Mouse (Mus musculus) macrophage (primary cell): ENCODE measurements at regions not wholly inside any gene's neighbourhood (a gene's known extent, or its start where the extent isn't known, plus 50 kb on each side); places are given as distances from the start of the nearest gene placed in this dataset.

Source experiments
- H3K27ac ChIP-seq: fragments of 350-480 bp; formaldehyde crosslinking; 2 replicates; pipeline ENCODE4 v1.9.0; 2021
- H3K36me3 ChIP-seq: fragments of 350-480 bp; formaldehyde crosslinking; 2 replicates; pipeline ENCODE4 v1.9.0; 2021; ENCODE audit errors: inconsistent target
- H3K4me3 ChIP-seq: fragments of 350-480 bp; formaldehyde crosslinking; 2 replicates; pipeline ENCODE4 v1.9.0; 2021; ENCODE audit errors: inconsistent target
- H3K79me2 ChIP-seq: fragments of 350-480 bp; formaldehyde crosslinking; 2 replicates; pipeline ENCODE4 v1.9.0; 2021; ENCODE audit errors: inconsistent target
- WGBS: methylation state at CpG from one replicate; pipeline ENCODE4 v1.1.7; 2026; ENCODE audit warnings: inconsistent platforms; ENCODE audit not compliant: missing documents; 5-methylcytosine and 5-hydroxymethylcytosine counted together

DNA sequence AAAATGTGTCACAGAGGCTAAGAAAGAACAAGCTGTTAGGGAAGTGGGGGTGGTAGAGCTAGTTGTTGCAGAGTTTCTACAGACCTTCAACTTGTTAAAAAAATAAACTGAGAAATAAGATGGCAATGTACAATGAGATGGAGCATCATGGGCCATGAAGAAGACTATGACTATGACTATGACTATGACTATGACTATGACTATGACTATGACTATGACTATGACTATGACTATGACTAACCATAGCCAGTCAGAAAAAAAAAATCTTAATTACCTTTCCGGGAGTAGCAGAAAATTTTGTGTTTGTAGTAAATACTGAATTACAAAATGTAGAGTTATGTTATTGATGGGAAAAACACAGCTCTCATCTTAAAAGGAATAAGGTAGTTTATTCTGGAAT, 203.2 kb downstream of the Calcrl start:
- Histone ChIP-seq H3K79me2 (no peaks in the 10 kb centered on the region), H3K36me3 (no peaks in the 10 kb centered on the region), H3K4me3 (no peak overlapping the region), H3K27ac (no peak overlapping the region)
- WGBS, result 90% methylated on average over 1 of the region's 1 CpGs

DNA sequence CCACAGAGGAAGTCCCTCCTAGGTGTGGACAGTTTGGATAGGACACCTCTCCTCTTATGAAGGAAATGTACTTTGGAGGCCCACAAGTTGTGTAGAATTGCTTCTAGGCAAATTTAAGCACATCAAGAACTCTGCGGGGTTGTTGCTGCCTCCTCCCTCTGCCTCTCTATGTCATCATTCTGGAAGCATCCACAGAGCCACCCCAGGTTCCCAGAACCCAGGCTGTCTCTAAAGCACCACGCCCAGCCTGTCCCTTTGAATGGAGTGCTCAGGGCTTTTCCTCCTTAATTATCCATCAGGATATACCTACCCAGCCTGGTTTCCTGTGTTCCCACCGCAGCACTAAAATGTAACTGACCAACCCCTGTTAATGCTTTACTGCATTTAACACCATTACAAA, 195.4 kb downstream of the Calcrl start:
- Histone ChIP-seq H3K79me2 (no peaks in the 10 kb centered on the region), H3K36me3 (no peaks in the 10 kb centered on the region), H3K27ac (no peak overlapping the region), H3K4me3 (no peak overlapping the region)
- WGBS, result 60% methylated on average over 3 of the region's 3 CpGs

DNA sequence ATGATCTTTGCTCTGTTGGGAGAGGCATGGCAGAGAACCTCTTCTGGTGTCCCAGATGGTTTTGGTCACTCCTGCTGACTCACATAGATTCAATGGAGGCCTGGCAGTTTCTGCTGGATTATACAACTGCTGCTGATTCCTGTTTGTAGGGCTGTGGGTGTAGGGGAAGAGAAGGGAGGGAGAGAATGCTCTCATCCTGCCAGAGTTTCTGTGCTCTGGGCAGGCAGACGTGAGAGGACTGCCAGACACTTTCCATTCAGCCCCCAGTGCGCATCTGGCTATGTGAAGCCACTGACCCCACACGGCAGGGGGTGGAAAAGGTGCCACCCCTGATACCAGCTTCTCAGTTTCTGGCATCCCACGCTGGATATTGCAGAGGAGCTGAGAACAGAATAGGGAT, 189.6 kb downstream of the Calcrl start:
- no peaks in the 10 kb centered on the region for H3K36me3 ChIP-seq
- no peak overlapping the region for H3K4me3 ChIP-seq
- H3K79me2 ChIP-seq, result no peaks in the 10 kb centered on the region
- WGBS, result 91% methylated on average over 4 of the region's 4 CpGs
- H3K27ac ChIP-seq, result no peak overlapping the region

DNA sequence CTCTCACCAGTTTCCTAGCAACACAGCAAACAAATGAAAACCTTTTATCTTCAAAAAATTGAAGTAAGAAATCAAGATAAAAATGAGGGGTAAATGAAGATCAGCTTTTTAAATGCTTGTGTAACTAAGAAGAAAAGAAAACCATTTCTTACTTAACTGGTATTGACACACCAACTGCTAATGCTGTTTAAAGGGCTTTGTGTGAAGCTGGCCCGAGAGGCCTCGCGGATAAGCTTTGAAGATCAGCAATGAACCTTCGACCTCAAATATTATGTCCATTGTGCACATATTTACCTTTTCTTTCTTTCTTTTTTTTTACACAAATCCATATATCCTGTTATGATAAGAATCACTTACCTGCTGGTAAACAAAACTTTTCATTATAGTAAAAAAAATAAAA, 184.0 kb downstream of the Calcrl start:
- H3K79me2 ChIP-seq, result no peaks in the 10 kb centered on the region
- H3K27ac ChIP-seq, result no peak overlapping the region
- H3K4me3 ChIP-seq, result no peak overlapping the region
- H3K36me3 ChIP-seq, result no peaks in the 10 kb centered on the region
- WGBS, result 90% methylated on average over 4 of the region's 4 CpGs

DNA sequence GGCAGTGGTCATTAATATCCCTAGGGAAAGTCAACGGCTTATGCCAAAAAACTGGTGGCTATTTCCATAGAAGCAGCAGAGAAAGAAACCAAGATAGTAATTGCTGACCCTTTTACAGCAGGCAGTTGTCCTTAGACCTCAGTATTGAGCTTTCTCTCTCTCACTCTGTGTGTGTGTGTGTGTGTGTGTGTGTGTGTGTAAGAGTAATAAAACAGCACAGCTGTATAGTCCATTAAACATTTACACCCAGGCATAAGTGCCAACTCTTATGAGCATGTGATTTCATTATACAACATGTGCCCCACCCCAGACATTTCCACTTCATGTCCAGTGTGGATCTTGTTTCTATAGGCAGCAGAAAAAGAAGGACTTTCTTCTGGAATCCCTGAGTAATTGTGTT, 183.2 kb downstream of the Calcrl start:
- H3K4me3 ChIP-seq, result no peak overlapping the region
- H3K27ac ChIP-seq, result no peak overlapping the region
- WGBS, result 100% methylated on average over 1 of the region's 1 CpGs
- no peaks in the 10 kb centered on the region for H3K36me3 ChIP-seq
- H3K79me2 ChIP-seq, result no peaks in the 10 kb centered on the region

DNA sequence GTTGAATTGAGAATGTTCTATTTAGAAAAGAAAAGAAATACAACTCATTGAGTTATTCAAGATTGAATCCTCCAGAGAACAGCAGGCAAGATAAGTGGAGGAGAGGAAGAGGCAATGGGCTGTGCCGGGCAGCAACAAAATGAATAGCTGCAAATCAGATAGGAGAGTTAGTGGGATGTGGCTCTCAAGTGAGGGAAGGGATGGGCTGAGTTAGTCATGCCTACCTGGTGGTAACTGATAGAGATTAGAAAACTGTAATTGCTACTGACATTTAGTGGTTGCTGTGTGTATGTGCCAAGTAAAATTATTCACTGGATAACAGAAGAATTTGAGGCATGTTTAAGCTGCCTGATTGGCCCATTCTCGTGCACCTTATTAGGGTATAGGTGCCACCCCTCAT, 179.3 kb downstream of the Calcrl start:
- Histone ChIP-seq H3K4me3 (no peak overlapping the region), H3K79me2 (no peaks in the 10 kb centered on the region), H3K36me3 (no peaks in the 10 kb centered on the region), H3K27ac (no peak overlapping the region)
- 92% methylated on average over 2 of the region's 2 CpGs for WGBS

DNA sequence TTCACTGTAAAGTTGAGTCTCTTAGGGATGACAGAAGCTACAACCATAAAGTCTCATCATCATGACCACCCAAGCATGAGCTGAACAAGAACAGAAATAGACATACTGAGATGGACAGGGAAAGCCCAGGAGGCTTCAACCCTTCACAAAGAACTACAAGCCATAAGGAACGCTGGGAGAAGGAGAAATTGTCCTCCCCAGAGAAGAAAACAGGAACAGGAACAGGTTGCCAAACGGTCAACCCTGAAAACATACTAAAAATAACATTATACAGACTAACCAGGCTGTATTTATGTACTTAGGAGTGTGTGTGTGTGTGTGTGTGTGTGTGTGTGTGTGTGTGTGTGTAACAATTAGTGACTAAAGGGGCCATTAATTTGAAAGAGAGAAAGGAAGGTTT, 178.6 kb downstream of the Calcrl start:
- no peak overlapping the region for H3K27ac ChIP-seq
- H3K4me3 ChIP-seq, result no peak overlapping the region
- 4% methylated on average over 2 of the region's 2 CpGs for WGBS
- no peaks in the 10 kb centered on the region for H3K79me2 ChIP-seq
- no peaks in the 10 kb centered on the region for H3K36me3 ChIP-seq

DNA sequence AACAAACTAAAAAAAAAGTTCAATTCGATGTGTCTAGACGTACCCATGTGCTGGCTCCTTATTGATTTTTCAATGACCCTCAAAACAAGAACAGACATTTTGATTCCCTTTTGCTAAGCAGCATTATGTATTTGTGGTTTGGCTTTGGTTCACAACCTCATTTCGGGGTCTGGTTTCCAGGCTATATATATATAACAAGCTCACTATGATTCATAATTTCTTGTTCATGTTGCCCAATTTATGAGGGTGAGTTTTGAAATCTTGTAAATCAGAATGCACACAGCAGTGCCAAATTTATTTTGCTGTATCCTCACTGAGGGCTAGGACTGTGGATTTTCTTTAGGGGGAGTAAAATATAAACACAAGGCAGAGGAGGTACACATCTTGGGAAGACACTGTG, 177.0 kb downstream of the Calcrl start:
- Histone ChIP-seq H3K27ac (peak overlapping the region; percentile 33), H3K36me3 (no peaks in the 10 kb centered on the region), H3K4me3 (no peak overlapping the region), H3K79me2 (no peaks in the 10 kb centered on the region)
- 34% methylated on average over 3 of the region's 3 CpGs for WGBS

DNA sequence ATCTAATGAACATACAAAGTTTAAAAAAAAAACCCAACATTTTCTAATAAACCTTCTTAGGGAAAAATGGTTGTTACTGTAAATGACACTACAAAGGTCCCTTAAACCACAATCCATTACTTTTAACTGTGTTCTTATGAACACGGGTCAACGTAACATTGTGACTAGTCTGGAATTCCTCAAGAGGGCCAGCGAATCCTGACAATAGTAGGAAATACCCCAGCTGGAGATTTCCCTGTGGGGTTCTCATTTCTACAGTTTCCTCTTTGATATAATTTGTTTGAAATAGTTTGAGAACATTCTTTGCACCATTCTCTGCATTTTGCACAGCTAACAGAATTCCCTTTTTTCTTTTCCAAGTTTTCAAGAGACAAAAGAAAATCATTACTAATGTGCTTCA, 175.3 kb downstream of the Calcrl start:
- 91% methylated on average over 3 of the region's 3 CpGs for WGBS
- H3K4me3 ChIP-seq, result no peak overlapping the region

DNA sequence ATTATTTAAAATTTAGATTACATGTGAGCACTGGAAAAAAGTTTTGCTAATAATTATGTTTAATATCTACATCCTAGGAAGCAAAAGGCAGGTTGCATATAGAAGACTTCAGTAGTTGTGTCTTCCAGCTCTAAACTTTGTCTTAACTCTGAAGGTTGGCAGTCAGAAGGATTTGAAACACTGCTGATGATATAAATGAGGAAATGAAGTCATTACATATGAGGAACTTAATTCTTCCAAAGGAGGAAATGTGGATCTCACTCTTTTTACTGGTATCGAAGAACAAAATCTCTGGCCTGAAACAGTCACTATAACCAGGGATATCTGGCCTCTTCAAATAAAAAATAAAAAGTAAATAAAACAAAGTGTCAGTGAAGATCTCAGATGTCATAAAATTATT, 173.1 kb downstream of the Calcrl start:
- no peaks in the 10 kb centered on the region for H3K36me3 ChIP-seq
- WGBS, result 0% methylated on average over 1 of the region's 1 CpGs
- no peaks in the 10 kb centered on the region for H3K79me2 ChIP-seq
- peak overlapping the region; percentile 62 for H3K27ac ChIP-seq
- H3K4me3 ChIP-seq, result no peak overlapping the region

More for the DNA sequence above, 175.3 kb downstream of the Calcrl start:
- Histone ChIP-seq H3K79me2 (no peaks in the 10 kb centered on the region), H3K27ac (no peak overlapping the region), H3K36me3 (no peaks in the 10 kb centered on the region)

DNA sequence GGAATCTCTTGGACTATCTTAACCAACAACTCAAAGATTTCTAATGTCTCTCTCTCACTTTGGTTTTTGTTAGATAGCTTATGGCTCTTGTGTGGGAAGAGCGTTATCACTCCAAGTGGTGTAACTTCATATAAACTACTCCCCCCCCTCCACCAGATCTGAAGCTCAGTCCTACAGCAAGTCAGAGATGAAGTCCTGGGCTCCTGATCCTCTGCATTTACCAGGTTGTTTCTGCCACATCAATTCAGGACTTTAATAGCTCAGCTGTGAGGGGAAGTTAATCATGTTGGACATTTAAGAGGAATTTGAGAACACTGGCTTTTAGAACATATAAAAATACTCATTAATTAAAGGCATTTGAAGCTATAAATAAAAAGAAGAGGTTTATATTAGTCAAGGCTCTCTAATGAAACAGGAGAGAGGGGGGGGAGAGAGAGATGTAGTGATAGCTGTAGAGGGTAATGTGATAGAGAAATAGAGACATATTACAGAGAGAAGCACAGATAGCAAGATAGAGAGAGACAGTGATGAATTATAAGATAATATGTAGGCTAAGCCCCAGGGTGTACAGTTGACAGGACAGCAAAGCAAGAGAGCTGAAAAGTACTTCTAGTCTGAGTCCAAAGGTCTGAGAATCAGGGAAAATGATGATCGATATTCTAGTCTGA, 166.7 kb downstream of the Calcrl start:
- H3K27ac ChIP-seq, result no peak overlapping the region
- H3K4me3 ChIP-seq, result no peak overlapping the region
- H3K79me2 ChIP-seq, result no peaks in the 10 kb centered on the region
- 100% methylated on average over 2 of the region's 2 CpGs for WGBS
- no peaks in the 10 kb centered on the region for H3K36me3 ChIP-seq

DNA sequence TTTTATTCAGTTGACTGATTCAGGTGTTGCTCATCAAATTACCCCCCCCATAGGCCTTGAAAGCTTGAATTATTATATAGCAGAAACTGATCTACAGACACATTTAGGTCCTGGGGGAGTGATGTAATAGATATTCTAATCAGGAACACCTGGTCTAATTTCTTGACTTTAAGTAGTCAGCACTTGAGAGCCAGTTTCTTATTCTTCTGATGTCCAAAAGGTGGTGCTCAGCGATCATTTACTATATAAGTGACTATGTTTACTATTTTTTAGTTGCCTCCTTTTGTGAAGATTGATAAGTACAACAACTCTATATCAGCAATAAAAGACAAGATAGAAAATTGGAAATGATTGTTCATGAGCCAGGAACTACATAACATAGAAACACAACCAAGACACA, 166.0 kb downstream of the Calcrl start:
- Histone ChIP-seq H3K79me2 (no peaks in the 10 kb centered on the region), H3K27ac (no peak overlapping the region), H3K4me3 (no peak overlapping the region), H3K36me3 (no peaks in the 10 kb centered on the region)
- 67% methylated on average over 1 of the region's 1 CpGs for WGBS

DNA sequence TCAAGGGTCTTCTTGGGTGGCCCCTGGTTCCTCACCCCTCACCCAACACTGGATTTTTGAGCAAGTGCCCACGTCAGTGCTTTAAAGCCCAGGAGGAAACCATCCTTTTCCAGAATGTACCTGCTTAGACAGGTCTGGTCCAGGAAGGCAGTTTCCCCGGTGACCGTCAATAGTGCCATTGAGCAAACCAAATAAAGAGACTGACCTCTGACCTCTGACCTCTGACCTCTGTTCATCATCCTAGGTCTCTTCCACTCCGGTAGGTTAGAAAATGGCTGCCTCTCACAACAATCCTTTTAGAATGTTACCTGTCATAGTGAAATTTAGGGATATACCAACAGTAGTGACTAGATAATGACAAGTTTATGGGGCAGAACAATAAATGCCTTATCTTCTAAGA, 164.5 kb downstream of the Calcrl start:
- Histone ChIP-seq H3K79me2 (no peaks in the 10 kb centered on the region), H3K4me3 (no peak overlapping the region), H3K27ac (no peak overlapping the region), H3K36me3 (no peaks in the 10 kb centered on the region)
- whole genome bisulfite sequencing, result 98% methylated on average over 4 of the region's 4 CpGs

DNA sequence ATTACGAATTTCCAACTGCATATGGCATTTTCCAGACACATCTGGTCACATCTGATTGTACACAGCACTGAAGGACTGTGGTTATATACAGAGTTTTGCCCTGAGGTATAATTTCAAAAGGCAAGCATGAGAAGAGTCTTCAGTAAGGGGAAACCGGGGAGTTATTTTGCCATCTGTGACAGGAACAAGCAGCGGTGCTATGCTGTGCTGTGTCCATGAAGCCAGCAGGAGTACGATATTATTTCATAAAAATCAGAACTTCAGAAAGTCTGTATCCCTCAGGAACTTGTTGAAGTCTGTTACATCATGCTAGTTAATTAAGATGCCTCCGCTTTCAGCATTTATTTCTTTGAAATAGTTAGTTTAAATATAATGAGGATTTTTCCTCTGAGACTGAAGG, 163.7 kb downstream of the Calcrl start:
- WGBS, result 93% methylated on average over 5 of the region's 5 CpGs
- no peak overlapping the region for H3K27ac ChIP-seq

DNA sequence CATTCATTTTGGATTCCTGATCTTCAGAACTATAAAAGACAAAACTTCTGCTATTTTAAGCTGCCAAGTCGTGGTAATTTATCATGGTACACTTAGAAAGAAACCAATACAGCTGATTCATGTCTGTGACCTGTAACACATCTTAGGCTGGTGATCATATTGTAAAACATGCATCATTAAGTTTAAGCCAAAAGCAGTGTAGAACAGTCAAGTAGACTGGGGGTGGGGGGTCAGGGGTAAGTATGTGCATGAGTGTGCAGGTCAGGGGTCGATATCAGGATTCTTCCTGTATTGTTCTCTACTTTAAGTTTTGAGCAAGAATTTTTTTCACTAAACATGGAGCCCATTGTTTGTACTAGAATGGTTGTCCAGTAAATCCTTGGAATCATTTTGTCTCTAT, 160.7 kb downstream of the Calcrl start:
- WGBS, result 74% methylated on average over 2 of the region's 2 CpGs
- Histone ChIP-seq H3K27ac (no peak overlapping the region), H3K36me3 (no peaks in the 10 kb centered on the region)

More for the DNA sequence above, 163.7 kb downstream of the Calcrl start:
- no peaks in the 10 kb centered on the region for H3K36me3 ChIP-seq
- H3K4me3 ChIP-seq, result no peak overlapping the region
- H3K79me2 ChIP-seq, result no peaks in the 10 kb centered on the region

DNA sequence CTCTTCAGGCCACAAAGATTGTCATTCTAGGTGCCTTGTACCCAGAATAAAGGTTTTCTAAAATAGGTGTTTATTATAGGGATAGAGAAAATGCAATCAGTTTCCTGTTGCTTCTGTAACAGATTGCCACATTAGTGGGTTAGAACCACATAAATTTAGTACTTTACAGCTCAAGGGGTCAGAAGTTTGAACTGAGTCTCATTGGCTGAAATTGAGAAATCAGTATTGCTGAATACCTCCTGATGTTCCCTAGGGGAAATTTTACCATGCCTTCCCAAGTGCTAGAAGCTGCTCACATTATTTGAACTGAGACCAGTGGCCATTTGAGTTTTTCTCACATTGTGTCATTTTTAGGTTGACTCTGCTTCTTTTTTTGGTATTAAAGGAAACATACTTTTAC, 160.2 kb downstream of the Calcrl start:
- H3K27ac ChIP-seq, result no peak overlapping the region
- no peak overlapping the region for H3K4me3 ChIP-seq
- H3K79me2 ChIP-seq, result no peaks in the 10 kb centered on the region
- no peaks in the 10 kb centered on the region for H3K36me3 ChIP-seq

More for the DNA sequence above, 160.7 kb downstream of the Calcrl start:
- no peak overlapping the region for H3K4me3 ChIP-seq
- H3K79me2 ChIP-seq, result no peaks in the 10 kb centered on the region
